Mouse (Mus musculus): ENCODE data around the gene Lefty2. TPM values are rescaled to one million over a fixed set of nuclear protein-coding genes. Genes with fewer than 3 reads are reported as not detected.
"Not testable (repeated sequence)": the region's sequence is repeated elsewhere in the genome, so short reads cannot be mapped to it uniquely, and the experiment has no call there.

Lefty2 gene
- total and polyA plus RNA-seq, 2 experiments from 2014 or later, result 7.1 to 15.3 TPM

DNA sequence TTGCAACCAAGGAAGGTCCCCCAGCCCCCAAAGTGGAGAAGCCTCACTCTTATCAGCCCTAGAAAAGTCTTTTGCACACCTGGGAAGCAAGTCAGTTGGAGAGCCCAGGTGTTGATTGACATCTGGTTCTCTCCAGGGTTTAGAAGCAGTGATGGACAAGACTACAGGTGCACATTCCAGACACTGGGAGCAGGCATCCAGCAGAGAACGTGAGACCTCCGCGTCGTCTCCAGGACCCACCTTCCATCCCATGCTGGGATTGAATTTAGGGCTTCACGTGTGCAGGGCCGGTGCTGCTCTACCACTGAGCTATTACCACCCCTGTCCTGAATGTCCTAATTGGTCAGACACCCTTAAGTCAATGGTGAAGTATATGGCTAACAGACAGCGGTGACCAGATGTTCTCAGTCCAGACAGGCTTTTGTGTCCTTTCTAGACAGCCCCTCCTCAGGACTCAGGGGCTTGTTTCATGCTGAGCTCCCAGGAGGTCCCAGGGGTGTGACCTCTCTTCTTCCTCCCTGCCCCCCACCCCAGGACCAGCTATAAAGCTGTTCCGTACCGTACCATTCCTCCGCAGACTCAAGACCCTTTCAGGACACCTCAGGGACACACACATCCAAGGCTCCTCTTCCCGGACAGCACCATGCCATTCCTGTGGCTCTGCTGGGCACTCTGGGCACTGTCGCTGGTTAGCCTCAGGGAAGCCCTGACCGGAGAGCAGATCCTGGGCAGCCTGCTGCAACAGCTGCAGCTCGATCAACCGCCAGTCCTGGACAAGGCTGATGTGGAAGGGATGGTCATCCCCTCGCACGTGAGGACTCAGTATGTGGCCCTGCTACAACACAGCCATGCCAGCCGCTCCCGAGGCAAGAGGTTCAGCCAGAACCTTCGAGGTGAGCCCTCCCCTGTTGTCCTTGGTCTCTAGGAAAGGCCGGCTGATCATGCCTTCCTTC is 41.8 kb downstream of the Lefty2 start, which contains the start of gene Lefty1:
Lefty1 (plus strand) TSS at position 556 of the 953 bp plus-strand sequence.
- Histone ChIP-seq H3K27me3 (ENCODE audit: insufficient read depth, low read length) (peaks cover 9% of the 10 kb centered on the region), H3K4me3 (ENCODE audit: low read length) (no peak within 1 kb of the TSS), H3K27ac (no peak within 1 kb of the TSS), H3K9me3 (ENCODE audit: low read length) (no peaks in the 10 kb centered on the region), H3K4me2 (ENCODE audit: low read depth, low read length) (no peak within 1 kb of the TSS), H3K36me3 (ENCODE audit: insufficient read depth, low read length) (no peaks in the 10 kb centered on the region), H3K4me1 (ENCODE audit: insufficient read depth, low read length) (no peaks in the 10 kb centered on the region), H3K9ac (replicated peaks; ENCODE audit: low read length) (no peak within 1 kb of the TSS)
- no peak for TF ChIP-seq CTCF (IDR thresholded peaks at IDR 0.05; ENCODE audit: low read depth)
- ATAC-seq (no peak), DNase-seq (ENCODE audit: low spot score) (no peak)
- WGBS, result 17% methylated on average over 21 of the region's 21 CpGs

DNA sequence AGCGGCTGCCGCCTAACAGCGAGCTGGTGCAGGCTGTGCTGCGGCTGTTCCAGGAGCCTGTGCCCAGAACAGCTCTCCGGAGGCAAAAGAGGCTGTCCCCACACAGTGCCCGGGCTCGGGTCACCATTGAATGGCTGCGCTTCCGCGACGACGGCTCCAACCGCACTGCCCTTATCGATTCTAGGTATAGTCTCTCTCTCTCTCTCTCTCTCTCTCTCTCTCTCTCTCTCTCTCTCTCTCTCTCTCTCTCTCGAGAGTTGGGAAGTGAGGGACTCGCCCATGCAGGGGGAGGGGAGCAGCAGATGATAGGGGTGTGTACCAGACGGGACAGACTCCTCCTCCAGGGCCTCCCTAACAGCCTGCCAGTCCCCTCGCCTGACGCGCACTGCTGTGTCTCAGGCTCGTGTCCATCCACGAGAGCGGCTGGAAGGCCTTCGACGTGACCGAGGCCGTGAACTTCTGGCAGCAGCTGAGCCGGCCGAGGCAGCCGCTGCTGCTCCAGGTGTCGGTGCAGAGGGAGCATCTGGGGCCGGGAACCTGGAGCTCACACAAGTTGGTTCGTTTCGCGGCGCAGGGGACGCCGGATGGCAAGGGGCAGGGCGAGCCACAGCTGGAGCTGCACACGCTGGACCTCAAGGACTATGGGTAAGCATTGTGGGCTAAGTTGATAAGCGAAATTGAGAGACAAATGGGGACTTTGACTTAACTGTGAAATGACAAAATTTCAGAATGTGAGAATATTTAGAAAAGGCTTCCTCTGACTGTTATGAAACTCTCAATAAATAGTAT is 43.9 kb downstream of the Lefty2 start:
- Histone ChIP-seq H3K4me2 (ENCODE audit: low read depth, low read length) (peak overlapping the region; percentile 35), H3K4me3 (ENCODE audit: low read length) (peak overlapping the region; percentile 8; the same call in 1 of the 2 replicates), H3K27me3 (ENCODE audit: insufficient read depth, low read length) (peaks cover 14% of the 10 kb centered on the region)
- not testable (repeated sequence) for DNase-seq (ENCODE audit: low spot score); H3K9ac ChIP-seq (replicated peaks; ENCODE audit: low read length); H3K9me3 ChIP-seq (ENCODE audit: low read length); H3K4me1 ChIP-seq (ENCODE audit: insufficient read depth, low read length); H3K36me3 ChIP-seq (ENCODE audit: insufficient read depth, low read length); H3K27ac ChIP-seq
- ATAC-seq, result peak; percentile 89
- 4% methylated on average over 36 of the region's 41 CpGs for WGBS

DNA sequence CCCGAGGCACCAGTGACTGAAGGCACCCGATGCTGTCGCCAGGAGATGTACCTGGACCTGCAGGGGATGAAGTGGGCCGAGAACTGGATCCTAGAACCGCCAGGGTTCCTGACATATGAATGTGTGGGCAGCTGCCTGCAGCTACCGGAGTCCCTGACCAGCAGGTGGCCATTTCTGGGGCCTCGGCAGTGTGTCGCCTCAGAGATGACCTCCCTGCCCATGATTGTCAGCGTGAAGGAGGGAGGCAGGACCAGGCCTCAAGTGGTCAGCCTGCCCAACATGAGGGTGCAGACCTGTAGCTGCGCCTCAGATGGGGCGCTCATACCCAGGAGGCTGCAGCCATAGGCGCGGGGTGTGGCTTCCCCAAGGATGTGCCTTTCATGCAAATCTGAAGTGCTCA is 44.7 kb downstream of the Lefty2 start:
- H3K27me3 ChIP-seq (ENCODE audit: insufficient read depth, low read length), result peaks cover 19% of the 10 kb centered on the region
- not testable (repeated sequence) for H3K4me3 ChIP-seq (ENCODE audit: low read length); ATAC-seq; H3K36me3 ChIP-seq (ENCODE audit: insufficient read depth, low read length); H3K4me1 ChIP-seq (ENCODE audit: insufficient read depth, low read length); DNase-seq (ENCODE audit: low spot score); H3K4me2 ChIP-seq (ENCODE audit: low read depth, low read length); H3K27ac ChIP-seq; H3K9ac ChIP-seq (replicated peaks; ENCODE audit: low read length); H3K9me3 ChIP-seq (ENCODE audit: low read length)
- WGBS, result 25% methylated on average over 12 of the region's 13 CpGs

GRCm38 (mm10) chr1:180938781-180939180 is 45.9 kb downstream of the Lefty2 start:
- DNase-seq (ENCODE audit: low spot score); H3K4me1 ChIP-seq (ENCODE audit: insufficient read depth, low read length); H3K36me3 ChIP-seq (ENCODE audit: insufficient read depth, low read length); H3K9me3 ChIP-seq (ENCODE audit: low read length); ATAC-seq; H3K4me3 ChIP-seq (ENCODE audit: low read length); H3K27ac ChIP-seq; H3K4me2 ChIP-seq (ENCODE audit: low read depth, low read length); H3K9ac ChIP-seq (replicated peaks; ENCODE audit: low read length): not testable (repeated sequence)
- WGBS, result 84% methylated on average over 2 of the region's 2 CpGs
- peaks cover 21% of the 10 kb centered on the region for H3K27me3 ChIP-seq (ENCODE audit: insufficient read depth, low read length)

DNA sequence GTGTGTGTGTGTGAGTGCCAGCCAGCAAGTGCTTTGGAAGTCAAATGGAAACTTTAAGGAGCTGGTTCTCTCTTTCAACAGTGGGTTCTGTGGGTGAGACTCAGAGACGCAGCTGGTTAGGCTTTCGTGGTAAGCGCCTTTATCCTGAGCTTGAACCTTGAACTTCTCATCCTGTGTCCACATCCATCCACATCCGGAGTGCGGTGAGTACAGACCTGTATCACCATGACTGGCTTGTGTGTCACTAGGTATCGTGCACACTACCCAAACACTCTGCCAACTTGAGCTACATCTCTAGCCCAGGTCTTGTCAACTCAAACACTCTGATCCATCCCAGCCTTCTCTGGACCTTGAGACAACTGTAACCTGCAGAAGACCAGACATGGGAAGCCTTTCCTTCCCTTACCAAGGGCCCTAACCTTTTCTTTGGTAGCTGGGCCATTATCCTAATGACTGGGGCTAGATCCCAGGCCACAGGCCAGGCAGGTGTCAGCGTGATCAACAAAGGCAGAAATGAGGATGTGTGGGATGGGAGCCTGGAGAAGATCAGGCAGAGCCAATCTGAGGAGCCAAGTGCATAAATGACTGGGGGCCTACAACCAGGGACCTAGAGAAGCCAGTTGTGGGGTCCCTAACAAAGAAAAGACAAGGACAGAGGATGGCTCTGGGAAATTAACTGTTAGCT is 48.0 kb downstream of the Lefty2 start:
- no peaks in the 10 kb centered on the region for H3K36me3 ChIP-seq (ENCODE audit: insufficient read depth, low read length)
- H3K4me3 ChIP-seq (ENCODE audit: low read length), result no peak overlapping the region
- peaks cover 11% of the 10 kb centered on the region for H3K27me3 ChIP-seq (ENCODE audit: insufficient read depth, low read length)
- no peaks in the 10 kb centered on the region for H3K9me3 ChIP-seq (ENCODE audit: low read length)
- no peak overlapping the region for H3K4me2 ChIP-seq (ENCODE audit: low read depth, low read length)
- H3K9ac ChIP-seq (replicated peaks; ENCODE audit: low read length), result no peak overlapping the region
- H3K27ac ChIP-seq, result no peak overlapping the region
- WGBS, result 87% methylated on average over 7 of the region's 7 CpGs
- DNase-seq (ENCODE audit: low spot score) (no peak), ATAC-seq (no peak)
- TF ChIP-seq CTCF (IDR thresholded peaks at IDR 0.05; ENCODE audit: low read depth), result no peak
- peaks cover 6% of the 10 kb centered on the region; the same call in 1 of the 2 replicates for H3K4me1 ChIP-seq (ENCODE audit: insufficient read depth, low read length)

DNA sequence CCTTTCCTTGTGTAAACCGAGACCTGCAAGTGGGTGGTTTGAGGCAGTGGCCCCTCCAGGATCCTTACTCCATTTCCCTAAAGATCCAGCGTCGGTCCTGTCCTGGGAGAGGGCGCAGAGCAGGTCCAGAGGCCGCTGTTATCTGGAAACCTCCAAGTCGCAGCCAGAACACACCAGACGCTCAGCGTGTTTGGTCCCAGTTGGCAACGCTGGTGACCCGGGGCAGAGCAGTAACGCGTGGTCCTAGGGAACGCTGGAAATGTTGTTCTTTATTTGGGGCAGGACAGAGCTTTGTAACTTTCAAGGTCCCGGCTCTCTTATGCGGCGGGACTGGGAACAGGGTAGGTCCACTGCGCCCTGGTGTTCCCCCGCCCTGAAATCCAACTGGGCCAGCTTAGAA is 48.8 kb downstream of the Lefty2 start:
- Histone ChIP-seq H3K4me1 (ENCODE audit: insufficient read depth, low read length) (peaks cover 6% of the 10 kb centered on the region; the same call in 1 of the 2 replicates), H3K4me2 (ENCODE audit: low read depth, low read length) (peak overlapping the region; percentile 74), H3K9me3 (ENCODE audit: low read length) (no peaks in the 10 kb centered on the region), H3K27ac (no peak overlapping the region), H3K4me3 (ENCODE audit: low read length) (peak overlapping the region; percentile 55), H3K27me3 (ENCODE audit: insufficient read depth, low read length) (peaks cover 11% of the 10 kb centered on the region), H3K36me3 (ENCODE audit: insufficient read depth, low read length) (no peaks in the 10 kb centered on the region), H3K9ac (replicated peaks; ENCODE audit: low read length) (peak overlapping the region; percentile 31; the same call in 1 of the 2 replicates)
- DNase-seq (ENCODE audit: low spot score) (no peak), ATAC-seq (no peak; the same call in 1 of the 2 replicates)
- no peak for TF ChIP-seq CTCF (IDR thresholded peaks at IDR 0.05; ENCODE audit: low read depth)
- WGBS, result 5% methylated on average over 18 of the region's 18 CpGs
